Mouse (Mus musculus): ENCODE data around the gene Vmn1r118.
"Not testable (repeated sequence)": the region's sequence is repeated elsewhere in the genome, so short reads cannot be mapped to it uniquely, and the experiment has no call there.

Gene Vmn1r118

DNA sequence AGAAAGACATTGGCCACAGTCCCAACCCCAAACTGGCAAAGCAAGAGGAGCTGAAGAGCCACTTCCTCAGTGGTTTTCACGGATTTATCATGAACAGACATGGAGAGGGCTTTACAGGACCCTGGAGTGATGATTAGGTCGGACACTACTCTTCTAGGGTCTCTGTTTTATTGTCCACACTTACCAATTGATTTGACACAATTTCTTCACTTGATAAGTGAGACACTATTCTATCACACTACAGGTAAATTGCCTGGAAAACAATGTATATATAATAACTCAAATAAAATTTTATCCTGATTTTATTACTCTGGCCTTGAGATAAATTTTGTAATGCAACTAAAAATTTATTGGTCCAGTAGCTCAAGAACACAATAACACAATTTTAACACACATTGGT is at the start of gene Vmn1r118:
Vmn1r118 (minus strand) TSS at position 101 of the 400 bp plus-strand sequence.
- H3K4me1 ChIP-seq (replicated peaks; ENCODE audit: low read depth, low read length); H3K27me3 ChIP-seq (ENCODE audit: insufficient read depth, low read length); H3K9me3 ChIP-seq (ENCODE audit: low read length); H3K36me3 ChIP-seq (ENCODE audit: insufficient read depth, low read length); H3K4me3 ChIP-seq (replicated peaks; ENCODE audit: low read length): not testable (repeated sequence)

DNA sequence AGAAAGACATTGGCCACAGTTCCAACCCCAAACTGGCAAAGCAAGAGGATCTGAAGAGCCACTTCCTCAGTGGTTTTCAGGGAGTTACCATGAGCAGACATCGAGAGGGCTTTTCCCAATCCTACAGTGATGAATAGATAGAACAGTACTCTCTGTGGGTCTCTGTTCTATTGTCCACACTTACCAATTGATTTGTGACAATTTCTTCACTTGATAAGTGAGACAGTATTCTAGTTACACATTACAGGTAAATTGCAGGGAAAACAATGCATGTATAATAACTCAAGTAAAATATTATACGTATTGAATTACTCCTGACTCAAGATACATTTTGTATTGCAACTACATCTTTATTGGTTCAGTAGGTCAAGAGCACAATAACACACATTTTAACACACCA is 28.1 kb downstream of the Vmn1r118 start, which contains the start of gene Vmn1r117:
Vmn1r117 (minus strand) TSS at position 101 of the 400 bp plus-strand sequence.
- not testable (repeated sequence) for H3K9me3 ChIP-seq (ENCODE audit: low read length); H3K4me1 ChIP-seq (replicated peaks; ENCODE audit: low read depth, low read length); H3K27me3 ChIP-seq (ENCODE audit: insufficient read depth, low read length); H3K36me3 ChIP-seq (ENCODE audit: insufficient read depth, low read length); H3K4me3 ChIP-seq (replicated peaks; ENCODE audit: low read length)

DNA sequence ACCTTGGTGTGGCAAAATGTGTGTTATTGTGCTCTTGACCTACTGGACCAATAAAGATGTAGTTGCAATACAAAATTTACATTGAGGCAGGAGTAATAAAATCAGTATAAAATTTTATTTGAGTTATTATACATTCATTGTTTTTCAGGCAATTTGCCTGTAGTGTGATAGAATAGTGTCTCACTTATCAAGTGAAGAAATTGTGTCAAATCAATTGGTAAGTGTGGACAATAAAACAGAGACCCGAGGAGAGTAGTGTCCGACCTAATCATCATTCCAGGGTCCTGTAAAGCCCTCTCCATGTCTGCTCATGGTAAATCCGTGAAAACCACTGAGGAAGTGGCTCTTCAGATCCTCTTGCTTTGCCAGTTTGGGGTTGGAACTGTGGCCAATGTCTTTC is 40.2 kb downstream of the Vmn1r118 start, which contains the start of gene Vmn1r116:
Vmn1r116 (plus strand) TSS at position 301 of the 400 bp plus-strand sequence.
- not testable (repeated sequence) for H3K4me3 ChIP-seq (replicated peaks; ENCODE audit: low read length); H3K9me3 ChIP-seq (ENCODE audit: low read length); H3K4me1 ChIP-seq (replicated peaks; ENCODE audit: low read depth, low read length); H3K36me3 ChIP-seq (ENCODE audit: insufficient read depth, low read length); H3K27me3 ChIP-seq (ENCODE audit: insufficient read depth, low read length)
